Mouse (Mus musculus) olfactory bulb, adult 2 months (tissue): ENCODE measurements around the gene Cnnm3.

ENCODE experiments used
- CTCF ChIP-seq: fragments of 200-500 bp; IDR thresholded peaks from 2 replicates; pipeline ENCODE4 v1.5.1; 2012; ENCODE audit warnings: low read depth, mild to moderate bottlenecking, low read length, moderate library complexity; ENCODE audit not compliant: insufficient read depth
- POLR2A ChIP-seq: fragments of 200-500 bp; IDR thresholded peaks from 2 replicates; pipeline ENCODE4 v1.6.1; 2012; ENCODE audit warnings: mild to moderate bottlenecking, low read depth, low read length, moderate library complexity; ENCODE audit not compliant: insufficient read depth

- TF ChIP-seq POLR2A (no peak), CTCF (no peak)
Measured at GRCm38 (mm10) chr1:36574196-36574955, 62.7 kb downstream of the Cnnm3 start.
